ENCODE assay signal across 29 mouse cellular contexts in the genomic region with DNA sequence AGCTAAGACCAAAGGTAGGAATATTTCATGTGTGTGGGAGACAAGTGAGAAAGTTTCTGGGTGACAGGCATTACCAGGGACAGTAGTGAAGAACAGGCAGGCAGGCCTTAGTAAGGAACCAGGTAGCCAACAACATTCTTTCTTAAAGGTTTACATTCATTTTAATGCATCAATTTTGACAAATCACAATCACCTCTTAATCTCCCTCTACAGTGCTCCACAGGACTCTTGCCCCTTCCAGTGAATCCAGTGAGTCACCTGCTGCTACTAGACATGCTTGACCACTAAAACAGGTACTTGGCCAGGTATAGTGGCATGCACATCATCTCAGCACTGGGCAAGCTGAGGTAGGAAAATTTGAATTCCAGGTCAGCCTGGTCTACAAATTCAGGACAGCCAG. TPM values are rescaled to one million over a fixed set of nuclear protein-coding genes. Genes with fewer than 3 reads are reported as not detected.
DNase-seq lines count a peak whose midpoint lies in the region; ATAC-seq and TF ChIP-seq lines count a peak whose summit lies in the region.
"Had no signal": no experiment of that assay in that cellular context is flagged by ENCODE, and none has a peak within 500 bp of the region (broad histone marks: within the 10 kb centered on the region; RNA-seq: fewer than 3 reads in every experiment).

No protein-coding gene starts in this region.

- H3K27ac ChIP-seq in midbrain, embryonic 10.5 days (replicated peaks) = no peak overlapping the region
- no peak overlapping the region for H3K27ac ChIP-seq in midbrain, embryonic 16.5 days (ENCODE audit: low read length)
- H3K27ac ChIP-seq in CH12.LX (ENCODE audit: insufficient read depth, low read depth) = no peak overlapping the region
- H3K27ac ChIP-seq in liver, postnatal 0 days (ENCODE audit: low read depth) = no peak overlapping the region
- H3K27ac ChIP-seq in gastrocnemius, adult 2 months = no peak overlapping the region
- H3K27ac ChIP-seq in kidney, embryonic 14.5 days (ENCODE audit: low read depth, low read length) = no peak overlapping the region
- H3K27ac ChIP-seq: embryonic facial prominence, embryonic 13.5 days; embryonic facial prominence, embryonic 15.5 days; forebrain, embryonic 10.5 days; forebrain, embryonic 12.5 days had no signal

- TF ChIP-seq POLR2A in CH12.LX (IDR thresholded peaks at IDR 0.05; ENCODE audit: low read depth, low read length) (no peak; the same call in none of the 2 replicates), myocyte (IDR thresholded peaks at IDR 0.05; ENCODE audit: insufficient read length, low read depth) (no peak)

- TF ChIP-seq CTCF in CH12.LX (conservative IDR thresholded peaks at IDR 0.05 in 1 of 2, IDR thresholded peaks at IDR 0.05 in 1 of 2; ENCODE audit: low read depth in 2 of 2, low read length in 2 of 2) = no peak
- no peak for TF ChIP-seq CTCF in liver, postnatal 0 days (IDR thresholded peaks at IDR 0.05; ENCODE audit: low read depth)
- no peak for TF ChIP-seq CTCF in gastrocnemius, adult 2 months (IDR thresholded peaks at IDR 0.05)

- H3K4me3 ChIP-seq in midbrain, embryonic 10.5 days = no peak overlapping the region
- H3K4me3 ChIP-seq in midbrain, embryonic 16.5 days (ENCODE audit: low read depth, low read length) = no peak overlapping the region
- no peak overlapping the region for H3K4me3 ChIP-seq in CH12.LX (replicated peaks in 1 of 3; ENCODE audit: low read depth in 2 of 3, low read length in 2 of 3, poor library complexity in 1 of 3)
- H3K4me3 ChIP-seq in myocyte = no peak overlapping the region
- H3K4me3 ChIP-seq in liver, postnatal 0 days (ENCODE audit: low read depth, low read length) = no peak overlapping the region
- no peak overlapping the region for H3K4me3 ChIP-seq in gastrocnemius, adult 2 months
- H3K4me3 ChIP-seq in kidney, embryonic 14.5 days (ENCODE audit: low read length) = no peak overlapping the region
- H3K4me3 ChIP-seq: embryonic facial prominence, embryonic 13.5 days; embryonic facial prominence, embryonic 15.5 days; erythroblast, embryonic 14.5 days; forebrain, embryonic 10.5 days; forebrain, embryonic 12.5 days had no signal

- peaks cover 61% of the 10 kb centered on the region for H3K36me3 ChIP-seq in midbrain, embryonic 10.5 days
- peaks cover 19% of the 10 kb centered on the region for H3K36me3 ChIP-seq in midbrain, embryonic 16.5 days (ENCODE audit: control insufficient read depth, insufficient read depth, low read length)
- H3K36me3 ChIP-seq in CH12.LX (replicated peaks in 1 of 2; ENCODE audit: control insufficient read depth in 1 of 2, insufficient read depth in 1 of 2, low read length in 1 of 2) = peaks cover 41 to 68% of the 10 kb centered on the region in 2 experiments
- H3K36me3 ChIP-seq in myocyte (ENCODE audit: control insufficient read depth, insufficient read depth) = peaks cover 63% of the 10 kb centered on the region
- H3K36me3 ChIP-seq in liver, postnatal 0 days (replicated peaks; ENCODE audit: insufficient read depth, low read length) = peaks cover 39% of the 10 kb centered on the region
- H3K36me3 ChIP-seq in kidney, embryonic 14.5 days (ENCODE audit: control insufficient read depth, insufficient read depth, low read length) = peaks cover 59% of the 10 kb centered on the region

- in situ Hi-C loops in CH12.LX (cut with MboI; ENCODE audit: low pct_ligation_motif_present, low pct_unique_long_range_greater_than_20kb, low sequenced_read_pairs) = no loop called here

- no peak for ATAC-seq in midbrain, embryonic 16.5 days
- ATAC-seq in liver, postnatal 0 days = no peak
- no peak for ATAC-seq in kidney, embryonic 14.5 days (ENCODE audit: low FRiP score, low TSS enrichment)
- ATAC-seq: CD4-positive, CD25-positive, alpha-beta regulatory T cell, adult 4 months; forebrain, embryonic 14.5 days; forebrain, embryonic 16.5 days; Patski had no signal

- TF ChIP-seq EP300 in CH12.LX (IDR thresholded peaks at IDR 0.05; ENCODE audit: low read length) = no peak
- TF ChIP-seq EP300 in liver, postnatal 0 days (IDR thresholded peaks at IDR 0.05; ENCODE audit: low read depth) = no peak

- peak; percentile 11 for DNase-seq in midbrain, embryonic 10.5 days (ENCODE audit: low spot score)
- DNase-seq in CH12.LX (ENCODE audit: extremely low read depth) (no peak), R1 (ENCODE audit: low read depth, low spot score) (peak; percentile 27)
- no peak for DNase-seq in liver, postnatal 0 days
- no peak for DNase-seq in gastrocnemius, adult 2 months
- DNase-seq: adrenal gland, adult 2 months; adrenal gland, postnatal 10 days; adrenal gland, postnatal 25 days; B cell, adult 2 months; cerebellum, adult 11 months; cerebellum, adult 18-20 months; cerebellum, adult 8-10 months; cerebellum, adult 9-11 months; cerebellum, postnatal 14 days; cerebellum, postnatal 36 days; embryo, embryonic 11 days had no signal

- no peak overlapping the region for H3K4me2 ChIP-seq in midbrain, embryonic 16.5 days (ENCODE audit: low read length)
- H3K4me2 ChIP-seq in CH12.LX (ENCODE audit: insufficient read depth, low read depth, poor library complexity, severe bottlenecking) = no peak overlapping the region
- H3K4me2 ChIP-seq in myocyte (ENCODE audit: low read depth) = no peak overlapping the region
- no peak overlapping the region for H3K4me2 ChIP-seq in liver, postnatal 0 days (ENCODE audit: low read depth, low read length)
- no peak overlapping the region for H3K4me2 ChIP-seq in kidney, embryonic 14.5 days (replicated peaks; ENCODE audit: low read depth, low read length)
- H3K4me2 ChIP-seq: embryonic facial prominence, embryonic 13.5 days; embryonic facial prominence, embryonic 15.5 days; forebrain, embryonic 12.5 days had no signal

- peaks cover 33% of the 10 kb centered on the region for H3K4me1 ChIP-seq in midbrain, embryonic 10.5 days
- peaks cover 17% of the 10 kb centered on the region for H3K4me1 ChIP-seq in midbrain, embryonic 16.5 days (ENCODE audit: control insufficient read depth, insufficient read depth, low read length)
- peaks cover 8 to 29% of the 10 kb centered on the region in 2 experiments; a peak in 3 of 4 replicates for H3K4me1 ChIP-seq in CH12.LX (ENCODE audit: control insufficient read depth in 1 of 2, insufficient read depth in 2 of 2)
- peaks cover 16% of the 10 kb centered on the region for H3K4me1 ChIP-seq in liver, postnatal 0 days (ENCODE audit: insufficient read depth)
- peaks cover 3% of the 10 kb centered on the region; the same call in 1 of the 2 replicates for H3K4me1 ChIP-seq in kidney, embryonic 14.5 days (ENCODE audit: control insufficient read depth, insufficient read depth, low read length)

- dilution Hi-C loops in CH12.LX (cut with MboI; ENCODE audit: extremely low pct_ligation_motif_present, extremely low pct_unique_long_range_greater_than_20kb, low sequenced_read_pairs) = no loop called here

- H3K27me3 ChIP-seq in midbrain, embryonic 10.5 days (ENCODE audit: low read depth, poor library complexity, severe bottlenecking) = peaks cover 20% of the 10 kb centered on the region
- H3K27me3 ChIP-seq in midbrain, embryonic 16.5 days (ENCODE audit: control insufficient read depth, insufficient read depth, low read depth, low read length) = peaks cover 3% of the 10 kb centered on the region; the same call in 1 of the 2 replicates
- H3K27me3 ChIP-seq in CH12.LX (replicated peaks) = no peaks in the 10 kb centered on the region
- no peaks in the 10 kb centered on the region for H3K27me3 ChIP-seq in myocyte (ENCODE audit: control insufficient read depth, insufficient read depth, insufficient read length)
- H3K27me3 ChIP-seq in liver, postnatal 0 days (ENCODE audit: insufficient read depth, low read length) = peaks cover 30% of the 10 kb centered on the region
- H3K27me3 ChIP-seq in kidney, embryonic 14.5 days (ENCODE audit: control insufficient read depth, insufficient read depth, low read length) = peaks cover 14% of the 10 kb centered on the region; the same call in 1 of the 2 replicates
- H3K27me3 ChIP-seq: embryonic facial prominence, embryonic 15.5 days; Patski had no signal

- H3K79me2 ChIP-seq in CH12.LX (replicated peaks; ENCODE audit: control insufficient read depth, extremely low read depth, insufficient read depth, poor library complexity, severe bottlenecking) (peaks cover 9% of the 10 kb centered on the region; the same call in 1 of the 2 replicates), myocyte (ENCODE audit: control insufficient read depth, insufficient read depth) (no peaks in the 10 kb centered on the region)

- no peaks in the 10 kb centered on the region for H3K9me3 ChIP-seq in midbrain, embryonic 10.5 days (replicated peaks)
- H3K9me3 ChIP-seq in midbrain, embryonic 16.5 days (replicated peaks; ENCODE audit: control insufficient read depth, low read length, poor library complexity, severe bottlenecking) = no peaks in the 10 kb centered on the region
- peaks cover 7% of the 10 kb centered on the region for H3K9me3 ChIP-seq in CH12.LX (replicated peaks; ENCODE audit: low read length)
- H3K9me3 ChIP-seq in liver, postnatal 0 days (ENCODE audit: low read length) = no peaks in the 10 kb centered on the region
- no peaks in the 10 kb centered on the region for H3K9me3 ChIP-seq in kidney, embryonic 14.5 days (ENCODE audit: control insufficient read depth, low read length)
- H3K9me3 ChIP-seq: embryonic facial prominence, embryonic 13.5 days; embryonic facial prominence, embryonic 15.5 days; forebrain, embryonic 10.5 days; forebrain, embryonic 12.5 days had no signal

- no peak overlapping the region for H3K9ac ChIP-seq in midbrain, embryonic 16.5 days (ENCODE audit: low read depth, low read length)
- H3K9ac ChIP-seq in CH12.LX (ENCODE audit: insufficient read depth, low read depth) = no peak overlapping the region
- no peak overlapping the region for H3K9ac ChIP-seq in liver, postnatal 0 days (replicated peaks)
- H3K9ac ChIP-seq in kidney, embryonic 14.5 days (ENCODE audit: low read depth, low read length) = no peak overlapping the region
- H3K9ac ChIP-seq: embryonic facial prominence, embryonic 13.5 days; embryonic facial prominence, embryonic 15.5 days; forebrain, embryonic 12.5 days had no signal

- TF ChIP-seq RAD21 in CH12.LX (IDR thresholded peaks at IDR 0.05; ENCODE audit: low read depth, low read length) = no peak

- intact Hi-C loops in gastrocnemius, adult 2 months (cut with DNase I) = no loop called here

- no peak overlapping the region for H3ac ChIP-seq in myocyte (ENCODE audit: control insufficient read depth, insufficient read length)

RNA-seq across cellular contexts. Expression of gene Fgf18, which starts 3.2 kb away (rescaled TPM):
- 6.5 and 8.8 TPM in 2 replicates for polyA plus RNA-seq in midbrain, embryonic 10.5 days (2016; fragmentation: Nextera tagmentation; extraction: Ambion mirVana)
- 2.7 and 4.8 TPM in 2 replicates for polyA plus RNA-seq in midbrain, embryonic 16.5 days (2015; fragmentation: Nextera tagmentation; extraction: Ambion mirVana)
- not detected in 2 replicates for total RNA-seq in CH12.LX (2012; rRNA removed)
- total RNA-seq in CH12.LX (2014; rRNA removed) = not detected in 2 replicates
- 0.41 TPM in 1 of 2 replicates, not detected in the other for polyA plus RNA-seq in CH12.LX (2012; ENCODE audit: insufficient read length, low read depth)
- 0.07 TPM for polyA plus RNA-seq in myocyte (2012; fragmentation: generic; extraction: Trizol)
- polyA plus RNA-seq in liver, postnatal 0 days (2015; fragmentation: Nextera tagmentation; extraction: Ambion mirVana) = 0.11 and 0.13 TPM in 2 replicates
- 1 to 10 TPM in 1 of 2 experiments, under 1 TPM in 1; 0.89 to 2.5 TPM for total RNA-seq in gastrocnemius, adult 2 months (2021)
- 3.0 and 4.0 TPM in 2 replicates for polyA plus RNA-seq in kidney, embryonic 14.5 days (2014; fragmentation: Nextera tagmentation; extraction: Ambion mirVana)
- total RNA-seq: common myeloid progenitor, adult 5-6 weeks had no signal
- polyA plus RNA-seq: CD4-positive, CD25-positive, alpha-beta regulatory T cell, adult 4 months; erythroblast, embryonic 14.5 days had no signal

RNA-seq across cellular contexts. Expression of gene Npm1, which starts 12.6 kb away (rescaled TPM):
- 1,028 and 1,324 TPM in 2 replicates for polyA plus RNA-seq in midbrain, embryonic 10.5 days (2016; fragmentation: Nextera tagmentation; extraction: Ambion mirVana)
- polyA plus RNA-seq in midbrain, embryonic 16.5 days (2015; fragmentation: Nextera tagmentation; extraction: Ambion mirVana) = 349 and 380 TPM in 2 replicates
- total RNA-seq in CH12.LX (2012; rRNA removed) (3,603 and 3,941 TPM in 2 replicates), CH12.LX (2014; rRNA removed) (8,076 and 8,441 TPM in 2 replicates)
- polyA plus RNA-seq in CH12.LX (2012; ENCODE audit: insufficient read length, low read depth) (6,953 and 7,125 TPM in 2 replicates), myocyte (2012; fragmentation: generic; extraction: Trizol) (244 TPM)
- 321 TPM in 2 replicates for polyA plus RNA-seq in liver, postnatal 0 days (2015; fragmentation: Nextera tagmentation; extraction: Ambion mirVana)
- total RNA-seq in gastrocnemius, adult 2 months (2021) = 100 to 1,000 TPM; 129 to 144 TPM
- polyA plus RNA-seq in kidney, embryonic 14.5 days (2014; fragmentation: Nextera tagmentation; extraction: Ambion mirVana) = 1,562 and 1,907 TPM in 2 replicates

RNA-seq across cellular contexts. Expression of gene Tlx3, which starts 53.0 kb away (rescaled TPM):
- 2.0 and 3.3 TPM in 2 replicates for polyA plus RNA-seq in midbrain, embryonic 10.5 days (2016; fragmentation: Nextera tagmentation; extraction: Ambion mirVana)
- 0.85 and 0.89 TPM in 2 replicates for polyA plus RNA-seq in midbrain, embryonic 16.5 days (2015; fragmentation: Nextera tagmentation; extraction: Ambion mirVana)
- total RNA-seq in CH12.LX (2012; rRNA removed) (not detected in 2 replicates), CH12.LX (2014; rRNA removed) (not detected in 2 replicates)
- polyA plus RNA-seq in CH12.LX (2012; ENCODE audit: insufficient read length, low read depth) (not detected in 2 replicates), myocyte (2012; fragmentation: generic; extraction: Trizol) (not detected)
- polyA plus RNA-seq in liver, postnatal 0 days (2015; fragmentation: Nextera tagmentation; extraction: Ambion mirVana) = not detected in 2 replicates
- not detected for total RNA-seq in gastrocnemius, adult 2 months (2021)
- 0.13 TPM in 1 of 2 replicates, not detected in the other for polyA plus RNA-seq in kidney, embryonic 14.5 days (2014; fragmentation: Nextera tagmentation; extraction: Ambion mirVana)
- total RNA-seq: common myeloid progenitor, adult 5-6 weeks had no signal
- polyA plus RNA-seq: CD4-positive, CD25-positive, alpha-beta regulatory T cell, adult 4 months; forebrain, embryonic 10.5 days; forebrain, embryonic 14.5 days; forebrain, embryonic 16.5 days had no signal

Comparison
In these comparisons a context has a peak if more than half of its experiments do, and no peak if none do; other contexts are left out.
1. DNase-seq: peak in midbrain, embryonic 10.5 days (single experiment) and R1 (single experiment); none in CH12.LX (single experiment), liver, postnatal 0 days (single experiment) and gastrocnemius, adult 2 months (single experiment).